Mouse (Mus musculus) thymus, postnatal 25 days (tissue): ENCODE results near the gene Adra1b.

ENCODE experiments used
- DNase-seq: peaks from one replicate; pipeline ENCODE4 v3.0.0; 2022

Gene Adra1b

GRCm38 (mm10) chr11:43892546-43892945, 8.5 kb downstream of the Adra1b start:
- DNase-seq: no peak

GRCm38 (mm10) chr11:43891457-43891856, 9.6 kb downstream of the Adra1b start:
- no peak for DNase-seq

GRCm38 (mm10) chr11:43889208-43889915, 11.6 kb downstream of the Adra1b start:
- DNase-seq: no peak

GRCm38 (mm10) chr11:43888736-43889135, 12.3 kb downstream of the Adra1b start:
- no peak for DNase-seq

- no peak for DNase-seq
Observed at GRCm38 (mm10) chr11:43887597-43887996, 13.4 kb downstream of the Adra1b start.

- DNase-seq: no peak
Observed at GRCm38 (mm10) chr11:43884521-43884920, 16.5 kb downstream of the Adra1b start.

GRCm38 (mm10) chr11:43883641-43884181, 17.3 kb downstream of the Adra1b start:
- DNase-seq: no peak

- no peak for DNase-seq
Observed at GRCm38 (mm10) chr11:43877211-43877610, 23.8 kb downstream of the Adra1b start.

GRCm38 (mm10) chr11:43867721-43868281, 33.2 kb downstream of the Adra1b start:
- no peak for DNase-seq

- no peak for DNase-seq
Observed at GRCm38 (mm10) chr11:43865298-43866165, 35.5 kb downstream of the Adra1b start.

- DNase-seq: no peak
Observed at GRCm38 (mm10) chr11:43853046-43853445, 48.0 kb downstream of the Adra1b start.

GRCm38 (mm10) chr11:43848056-43848455, 53.0 kb downstream of the Adra1b start:
- no peak for DNase-seq

- no peak for DNase-seq
Observed at GRCm38 (mm10) chr11:43841596-43841995, 59.4 kb downstream of the Adra1b start.

- no peak for DNase-seq
Observed at GRCm38 (mm10) chr11:43840491-43840890, 60.5 kb downstream of the Adra1b start.

GRCm38 (mm10) chr11:43835880-43836740, 64.9 kb downstream of the Adra1b start:
- DNase-seq: peak; percentile 40

GRCm38 (mm10) chr11:43835456-43835855, 65.6 kb downstream of the Adra1b start:
- no peak for DNase-seq

GRCm38 (mm10) chr11:43834531-43834930, 66.5 kb downstream of the Adra1b start:
- DNase-seq: no peak

GRCm38 (mm10) chr11:43831530-43831929, 69.5 kb downstream of the Adra1b start:
- no peak for DNase-seq

- no peak for DNase-seq
Observed at GRCm38 (mm10) chr11:43826769-43827168, 74.2 kb downstream of the Adra1b start.

GRCm38 (mm10) chr11:43823349-43823748, 77.7 kb downstream of the Adra1b start:
- DNase-seq: no peak

- no peak for DNase-seq
Observed at GRCm38 (mm10) chr11:43820552-43821460, 80.2 kb downstream of the Adra1b start.
